Mouse (Mus musculus): ENCODE measurements around the gene Dcakd. TPM values are rescaled to one million over a fixed set of nuclear protein-coding genes. Genes with fewer than 3 reads are reported as not detected.

The Dcakd gene
- polyA plus RNA-seq, 1 experiment from 2014 or later = 201 TPM

DNA sequence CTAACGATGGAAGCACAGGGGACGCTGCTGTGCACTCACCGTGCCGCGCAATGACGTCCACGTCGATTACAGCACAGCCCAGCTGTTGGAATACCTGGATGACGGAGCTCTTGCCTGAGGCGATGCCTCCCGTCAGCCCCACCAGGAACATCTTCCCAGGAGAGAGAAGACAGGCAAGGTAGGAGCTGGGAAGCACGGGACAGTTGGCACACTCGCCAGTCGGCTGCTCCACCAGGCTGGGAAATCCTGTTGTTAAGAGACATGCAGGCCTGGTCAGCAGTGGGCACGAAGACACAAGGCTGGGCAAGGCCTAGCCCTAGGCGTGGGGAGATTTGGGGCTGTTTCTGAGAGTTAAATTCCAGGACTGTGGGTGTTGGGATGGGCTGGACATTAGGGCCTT is 28.0 kb downstream of the Dcakd start:
- ATAC-seq (ENCODE audit: low FRiP score, low read depth) = no peak
- no peak overlapping the region for H3K27ac ChIP-seq
- WGBS = 84% methylated on average over 16 of the region's 16 CpGs
- H3K9me3 ChIP-seq = no peaks in the 10 kb centered on the region
- H3K4me2 ChIP-seq (replicated peaks) = no peak overlapping the region
- no peak overlapping the region for H3K9ac ChIP-seq
- no peak overlapping the region for H3K4me3 ChIP-seq
- peaks cover 64% of the 10 kb centered on the region for H3K36me3 ChIP-seq
- H3K27me3 ChIP-seq = no peaks in the 10 kb centered on the region
- peaks cover 24% of the 10 kb centered on the region for H3K4me1 ChIP-seq

DNA sequence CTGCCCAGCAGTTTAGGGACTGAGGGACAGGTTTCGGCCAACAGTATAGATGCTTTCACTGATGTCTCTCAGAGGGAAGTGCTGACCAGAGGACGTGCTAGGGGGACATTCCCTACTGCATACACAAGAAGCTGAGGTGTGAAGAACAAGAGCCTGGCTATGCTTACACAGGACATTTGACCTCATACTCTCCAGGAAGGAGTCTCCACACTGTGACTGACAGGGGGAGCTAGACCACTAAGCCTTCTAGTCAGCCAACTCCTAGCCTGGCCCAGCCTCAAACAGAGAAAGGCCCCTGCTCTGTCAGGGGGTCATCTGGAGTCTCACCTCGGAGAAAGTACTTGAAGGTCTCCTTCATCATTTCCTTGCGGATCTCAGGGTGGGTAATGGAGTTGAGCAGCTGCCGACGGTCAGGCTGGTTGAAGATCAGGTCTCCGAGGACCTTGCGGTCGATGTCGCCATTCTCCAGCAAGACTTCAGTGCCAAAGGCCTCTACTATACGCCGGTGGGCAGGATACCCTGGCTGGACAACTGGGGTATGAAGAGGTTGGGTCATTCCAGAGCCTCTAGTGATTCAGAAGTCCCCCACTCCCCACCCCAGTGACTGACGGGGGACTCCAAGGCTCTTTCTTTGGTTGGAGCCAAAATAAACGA is 28.7 kb downstream of the Dcakd start:
- H3K9me3 ChIP-seq = no peaks in the 10 kb centered on the region
- no peak overlapping the region for H3K4me3 ChIP-seq
- peaks cover 64% of the 10 kb centered on the region for H3K36me3 ChIP-seq
- no peak overlapping the region for H3K4me2 ChIP-seq (replicated peaks)
- peaks cover 20% of the 10 kb centered on the region for H3K4me1 ChIP-seq
- no peak for ATAC-seq (ENCODE audit: low FRiP score, low read depth)
- no peaks in the 10 kb centered on the region for H3K27me3 ChIP-seq
- H3K27ac ChIP-seq = peak overlapping the region; percentile 6; the same call in 1 of the 2 replicates
- WGBS = 88% methylated on average over 14 of the region's 14 CpGs
- H3K9ac ChIP-seq = no peak overlapping the region

GRCm38 (mm10) chr11:102998577-102999316 is 29.4 kb downstream of the Dcakd start:
- peaks cover 19% of the 10 kb centered on the region for H3K4me1 ChIP-seq
- H3K27ac ChIP-seq = peak overlapping the region; percentile 6; the same call in 1 of the 2 replicates
- no peaks in the 10 kb centered on the region for H3K9me3 ChIP-seq
- no peak overlapping the region for H3K9ac ChIP-seq
- 82% methylated on average over 14 of the region's 14 CpGs for WGBS
- H3K4me2 ChIP-seq (replicated peaks) = no peak overlapping the region
- no peak overlapping the region for H3K4me3 ChIP-seq
- H3K36me3 ChIP-seq = peaks cover 71% of the 10 kb centered on the region
- 0 out of 2 replicates have a peak, but pooled peaks have one; percentile 21 for ATAC-seq (ENCODE audit: low FRiP score, low read depth)
- no peaks in the 10 kb centered on the region for H3K27me3 ChIP-seq

- Histone ChIP-seq H3K9me3 (no peaks in the 10 kb centered on the region), H3K4me3 (no peak overlapping the region), H3K27me3 (no peaks in the 10 kb centered on the region), H3K9ac (no peak overlapping the region), H3K4me1 (peaks cover 17% of the 10 kb centered on the region), H3K36me3 (peaks cover 74% of the 10 kb centered on the region), H3K4me2 (replicated peaks) (no peak overlapping the region), H3K27ac (no peak overlapping the region)
- 84% methylated on average over 7 of the region's 7 CpGs for WGBS
- no peak for ATAC-seq (ENCODE audit: low FRiP score, low read depth)
These were observed 29.9 kb downstream of the Dcakd start for GRCm38 (mm10) chr11:102998254-102998576.

DNA sequence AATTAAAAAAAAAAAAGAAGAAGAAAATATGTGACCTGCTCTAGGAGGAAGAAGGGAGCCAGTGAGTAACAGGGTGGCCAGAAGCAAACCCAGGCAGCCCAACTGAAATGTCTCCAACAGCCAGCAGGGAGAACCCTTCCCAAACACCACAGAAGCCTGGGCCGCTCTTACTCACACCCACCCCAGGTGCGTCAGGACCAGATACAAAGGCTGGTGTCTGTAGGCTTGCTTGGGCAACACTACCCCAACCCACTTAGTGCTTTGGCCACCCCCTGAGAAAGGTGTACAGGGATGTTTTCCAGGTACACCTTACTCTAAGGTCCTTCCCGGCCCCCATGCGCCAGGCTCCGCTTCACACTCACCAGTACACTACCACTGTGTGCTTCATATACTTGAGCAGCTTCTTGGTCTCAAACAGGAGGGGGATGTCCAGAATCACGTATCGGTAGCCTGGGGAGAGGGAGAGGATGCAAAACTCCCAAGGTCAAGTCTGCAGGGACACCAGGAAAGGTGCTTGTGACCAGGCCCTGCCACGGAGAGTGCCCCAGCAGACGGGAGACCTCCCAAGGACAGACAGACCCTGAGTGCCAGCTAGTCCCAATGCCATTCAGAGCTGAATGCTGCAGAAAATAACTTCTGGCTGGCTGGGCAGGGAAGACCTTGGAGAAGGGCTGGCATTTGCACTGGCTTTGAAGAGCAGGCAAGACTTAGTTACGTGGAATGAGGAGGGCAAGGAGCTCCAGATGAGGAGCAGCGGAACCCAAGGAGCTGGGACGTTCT is 31.0 kb downstream of the Dcakd start:
- H3K4me3 ChIP-seq = no peak overlapping the region
- 93% methylated on average over 12 of the region's 12 CpGs for WGBS
- H3K9me3 ChIP-seq = no peaks in the 10 kb centered on the region
- H3K4me2 ChIP-seq (replicated peaks) = no peak overlapping the region
- peaks cover 4% of the 10 kb centered on the region for H3K27me3 ChIP-seq
- H3K9ac ChIP-seq = no peak overlapping the region
- ATAC-seq (ENCODE audit: low FRiP score, low read depth) = no peak
- H3K4me1 ChIP-seq = peaks cover 18% of the 10 kb centered on the region
- H3K27ac ChIP-seq = no peak overlapping the region
- peaks cover 69% of the 10 kb centered on the region for H3K36me3 ChIP-seq

- Histone ChIP-seq H3K9me3 (no peaks in the 10 kb centered on the region), H3K4me3 (no peak overlapping the region), H3K4me2 (replicated peaks) (no peak overlapping the region), H3K27me3 (peaks cover 12% of the 10 kb centered on the region), H3K9ac (peak overlapping the region; percentile 5; the same call in 1 of the 2 replicates), H3K27ac (no peak overlapping the region), H3K36me3 (peaks cover 69% of the 10 kb centered on the region), H3K4me1 (peaks cover 26% of the 10 kb centered on the region)
- ATAC-seq (ENCODE audit: low FRiP score, low read depth) = no peak
- WGBS = 85% methylated on average over 7 of the region's 7 CpGs
These were observed 31.7 kb downstream of the Dcakd start for GRCm38 (mm10) chr11:102996385-102996784.

DNA sequence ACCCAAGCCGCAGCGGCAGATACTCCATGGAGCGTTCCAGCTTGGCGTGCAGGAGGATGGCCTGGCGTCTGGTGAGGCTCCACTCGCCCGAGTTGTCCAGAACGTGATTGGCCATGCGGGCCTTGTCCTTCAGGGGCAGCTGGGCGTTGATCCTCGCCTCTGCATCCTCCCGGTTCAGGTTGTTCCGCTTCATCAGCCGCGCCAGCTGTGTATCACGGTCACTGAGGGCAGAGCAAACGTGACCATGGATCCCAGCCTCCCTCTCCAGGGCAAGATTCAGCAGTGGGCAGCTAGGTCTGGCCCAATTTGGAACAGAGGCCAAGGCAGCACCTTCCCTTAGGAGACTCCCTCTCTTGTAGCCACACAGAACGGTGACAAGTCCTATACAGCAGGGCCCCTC is 33.2 kb downstream of the Dcakd start:
- Histone ChIP-seq H3K27me3 (peaks cover 27% of the 10 kb centered on the region), H3K4me1 (peaks cover 18% of the 10 kb centered on the region), H3K9ac (no peak overlapping the region), H3K9me3 (no peaks in the 10 kb centered on the region), H3K36me3 (peaks cover 64% of the 10 kb centered on the region), H3K4me2 (replicated peaks) (no peak overlapping the region), H3K27ac (no peak overlapping the region), H3K4me3 (no peak overlapping the region)
- 91% methylated on average over 18 of the region's 18 CpGs for WGBS
- ATAC-seq (ENCODE audit: low FRiP score, low read depth) = no peak

GRCm38 (mm10) chr11:102993420-102994029 is 34.6 kb downstream of the Dcakd start:
- H3K27ac ChIP-seq = no peak overlapping the region
- H3K36me3 ChIP-seq = peaks cover 50% of the 10 kb centered on the region
- H3K4me3 ChIP-seq = no peak overlapping the region
- H3K4me1 ChIP-seq = peaks cover 19% of the 10 kb centered on the region
- peaks cover 41% of the 10 kb centered on the region for H3K27me3 ChIP-seq
- no peak overlapping the region for H3K9ac ChIP-seq
- WGBS = 52% methylated on average over 17 of the region's 17 CpGs
- no peak overlapping the region for H3K4me2 ChIP-seq (replicated peaks)
- no peaks in the 10 kb centered on the region for H3K9me3 ChIP-seq
- ATAC-seq (ENCODE audit: low FRiP score, low read depth) = no peak

DNA sequence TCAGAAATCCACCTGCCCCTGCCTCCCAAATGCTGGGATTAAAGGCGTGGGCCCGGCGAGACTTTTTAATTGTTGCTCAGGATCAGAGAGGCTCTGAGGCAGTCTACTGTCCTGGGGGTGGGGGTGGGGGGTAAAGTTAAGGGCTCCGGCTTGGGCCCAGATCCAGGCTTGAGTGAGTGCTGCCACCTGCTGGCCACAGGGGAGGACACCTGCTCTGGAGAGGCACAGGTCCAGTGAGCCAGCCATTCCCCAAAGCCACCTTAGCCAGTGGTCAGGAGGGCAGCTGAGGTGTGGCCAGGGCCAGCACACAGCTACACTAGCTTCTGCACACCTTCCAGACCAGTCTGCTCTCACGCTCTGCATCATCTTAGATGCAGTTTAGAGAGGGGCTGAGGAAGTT is 35.2 kb downstream of the Dcakd start:
- no peak overlapping the region for H3K9ac ChIP-seq
- no peaks in the 10 kb centered on the region for H3K9me3 ChIP-seq
- H3K27ac ChIP-seq = no peak overlapping the region
- 6% methylated on average over 5 of the region's 5 CpGs for WGBS
- H3K36me3 ChIP-seq = peaks cover 44% of the 10 kb centered on the region
- no peak overlapping the region for H3K4me3 ChIP-seq
- peaks cover 44% of the 10 kb centered on the region for H3K27me3 ChIP-seq
- ATAC-seq (ENCODE audit: low FRiP score, low read depth) = no peak
- H3K4me1 ChIP-seq = peaks cover 19% of the 10 kb centered on the region
- no peak overlapping the region for H3K4me2 ChIP-seq (replicated peaks)

GRCm38 (mm10) chr11:102991681-102992080 is 36.5 kb downstream of the Dcakd start:
- Histone ChIP-seq H3K9me3 (no peaks in the 10 kb centered on the region), H3K27me3 (peaks cover 46% of the 10 kb centered on the region), H3K27ac (no peak overlapping the region), H3K9ac (peak overlapping the region; percentile 45), H3K4me3 (peak overlapping the region; percentile 24), H3K4me1 (peaks cover 19% of the 10 kb centered on the region), H3K4me2 (replicated peaks) (peak overlapping the region; percentile 57), H3K36me3 (peaks cover 32% of the 10 kb centered on the region)
- WGBS = 1% methylated on average over 16 of the region's 16 CpGs
- ATAC-seq (ENCODE audit: low FRiP score, low read depth) = no peak

DNA sequence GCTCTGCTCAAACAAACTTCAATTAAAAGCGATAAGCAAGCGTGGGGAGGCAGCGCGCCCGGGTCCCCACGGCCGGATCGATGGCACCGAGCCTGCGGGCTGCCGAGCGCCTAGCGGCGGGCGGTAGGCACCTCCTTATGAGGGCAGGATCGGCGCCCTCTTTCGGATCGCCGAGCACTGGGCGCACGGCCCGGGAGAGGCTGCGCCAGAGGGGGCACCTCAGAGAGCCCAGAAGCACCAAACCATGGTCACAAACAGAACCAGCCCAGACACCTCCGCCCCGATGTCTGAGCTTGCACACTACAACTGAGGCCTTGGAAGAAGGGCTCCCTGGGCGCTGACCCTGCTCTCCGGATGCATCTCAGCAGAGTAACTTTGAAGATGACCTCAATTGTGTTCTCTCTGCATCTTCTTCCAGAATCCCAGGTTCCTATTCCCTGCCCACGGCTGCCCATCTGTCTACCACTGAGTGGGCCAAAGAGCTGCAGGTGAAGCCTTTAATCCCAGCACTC is 37.9 kb downstream of the Dcakd start:
- no peak overlapping the region for H3K27ac ChIP-seq
- ATAC-seq (ENCODE audit: low FRiP score, low read depth) = 0 out of 2 replicates have a peak, but pooled peaks have one; percentile 33

More for the DNA sequence above, 37.9 kb downstream of the Dcakd start:
- peaks cover 46% of the 10 kb centered on the region for H3K27me3 ChIP-seq
- H3K9me3 ChIP-seq = no peaks in the 10 kb centered on the region
- H3K4me2 ChIP-seq (replicated peaks) = peak overlapping the region; percentile 80
- 2% methylated on average over 29 of the region's 29 CpGs for WGBS
- peaks cover 18% of the 10 kb centered on the region for H3K36me3 ChIP-seq
- H3K4me3 ChIP-seq = peak overlapping the region; percentile 47
- H3K9ac ChIP-seq = peak overlapping the region; percentile 69
- peaks cover 19% of the 10 kb centered on the region for H3K4me1 ChIP-seq
